Mouse (Mus musculus) spleen, adult 18-20 months (tissue): Measurements from ENCODE around the gene Tssk1.

Experiments
- DNase-seq, 2 experiments: peaks; one replicate each; pipeline ENCODE4 v3.0.0; 2022; ENCODE audit warnings: mixed read lengths in 2 of 2

The Tssk1 gene

DNA sequence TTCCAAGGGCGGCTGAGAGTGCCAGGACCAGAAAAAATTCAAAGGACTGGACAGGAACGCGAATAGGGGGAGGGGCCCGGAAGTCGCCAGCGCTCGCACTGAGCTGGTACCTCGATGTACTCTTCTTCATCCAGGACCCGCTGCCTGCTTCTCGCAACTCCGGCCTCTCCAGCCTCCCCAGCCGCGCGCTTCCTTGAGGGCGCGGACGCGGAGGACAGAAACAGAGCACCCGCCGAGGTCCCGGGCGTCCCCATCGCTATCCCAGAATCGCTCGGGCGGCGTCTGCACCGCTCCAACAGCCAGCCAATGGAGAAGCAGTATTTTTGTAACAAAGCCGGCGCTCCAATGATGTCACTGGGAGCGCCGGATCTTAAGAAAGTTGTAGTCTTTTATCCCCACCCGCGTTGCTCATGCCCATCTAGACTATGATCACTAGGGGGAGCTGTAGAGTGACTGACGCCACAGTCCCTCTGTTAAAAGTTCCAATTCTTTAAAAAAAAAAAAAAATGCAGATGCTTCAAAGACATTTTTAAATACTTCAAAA, 17.1 kb downstream of the Tssk1 start, which contains the start of gene Ess2:
Gene Ess2 (minus strand): TSS at position 297 of the 544 bp plus-strand sequence.
- DNase-seq = peak; percentile 76 to 79

DNA sequence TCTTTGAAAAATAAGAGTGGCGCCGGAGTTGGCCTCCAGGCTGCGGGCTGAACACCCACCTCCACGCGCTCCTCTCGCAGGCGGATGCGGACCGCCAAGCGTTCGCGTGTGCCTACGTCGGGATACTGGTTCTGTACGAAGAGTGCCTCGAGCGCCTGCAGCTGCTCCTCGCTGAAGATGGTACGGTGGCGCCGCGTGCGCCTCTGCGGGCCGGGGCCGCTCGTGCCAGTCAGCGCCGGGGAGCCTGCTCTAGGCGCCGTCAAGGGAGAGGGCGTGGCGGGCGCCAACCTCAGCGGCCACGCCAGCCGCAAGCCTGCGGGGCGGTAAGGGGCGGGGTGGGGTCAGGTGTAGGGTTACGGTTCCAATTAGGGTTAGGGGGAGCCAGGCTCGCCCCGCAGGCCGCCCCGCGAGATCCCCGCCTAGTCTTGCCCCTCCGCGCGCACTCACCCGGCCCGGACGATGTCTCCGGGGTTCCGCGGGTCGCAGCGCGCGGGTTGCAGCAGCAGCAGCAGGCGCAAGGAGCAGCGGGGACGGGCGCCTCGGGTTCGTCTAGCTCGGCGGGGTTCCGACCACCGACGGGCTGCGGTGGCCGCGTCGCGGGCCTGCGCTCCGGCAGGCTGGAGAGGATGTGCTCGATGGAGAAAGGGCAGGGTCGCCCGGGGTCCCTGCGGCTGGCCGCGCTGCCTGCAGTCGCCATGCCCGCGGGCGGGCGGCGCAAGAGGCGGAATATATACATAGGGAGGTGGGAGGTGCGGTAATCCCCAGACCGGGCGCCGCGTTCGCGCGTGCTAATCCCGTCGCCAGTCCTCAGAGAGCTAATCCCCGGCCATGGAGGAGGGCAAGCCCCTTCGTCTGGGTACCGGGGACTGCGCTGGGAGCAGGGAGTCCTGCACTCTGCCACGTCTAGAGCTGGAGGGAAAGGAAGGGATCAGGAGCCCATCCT, 20.6 kb downstream of the Tssk1 start, which contains the start of gene Gsc2:
Gene Gsc2 (minus strand): TSS at position 753 of the 943 bp plus-strand sequence.
- DNase-seq = no peak

DNA sequence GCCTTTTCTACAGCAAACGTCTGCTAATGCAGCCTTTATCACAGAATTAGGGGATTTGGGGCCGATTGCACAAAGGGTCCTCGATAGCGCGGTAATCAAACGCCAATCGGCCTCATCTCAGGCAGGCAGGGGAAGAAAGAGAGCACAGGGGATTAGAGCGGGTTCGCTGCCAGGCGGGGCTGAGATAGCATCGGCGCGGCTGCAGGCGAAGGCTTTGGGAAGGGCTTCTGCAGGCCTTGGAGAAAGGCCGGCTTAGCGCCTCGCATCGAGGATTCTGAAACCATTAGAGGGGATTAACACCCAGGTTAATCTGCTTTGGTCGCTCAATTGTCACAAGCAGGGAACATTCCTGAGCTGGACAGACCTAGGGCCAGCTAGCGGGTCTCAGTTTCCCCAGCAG, 26.6 kb downstream of the Tssk1 start:
- DNase-seq = no peak

GRCm38 (mm10) chr16:17921325-17922162, 27.5 kb downstream of the Tssk1 start:
- peak; percentile 87 to 91 for DNase-seq

GRCm38 (mm10) chr16:17922163-17922538, 28.1 kb downstream of the Tssk1 start:
- no peak for DNase-seq

- peak; percentile 39 to 53 for DNase-seq
These were observed 33.5 kb downstream of the Tssk1 start for GRCm38 (mm10) chr16:17927351-17928082.

DNA sequence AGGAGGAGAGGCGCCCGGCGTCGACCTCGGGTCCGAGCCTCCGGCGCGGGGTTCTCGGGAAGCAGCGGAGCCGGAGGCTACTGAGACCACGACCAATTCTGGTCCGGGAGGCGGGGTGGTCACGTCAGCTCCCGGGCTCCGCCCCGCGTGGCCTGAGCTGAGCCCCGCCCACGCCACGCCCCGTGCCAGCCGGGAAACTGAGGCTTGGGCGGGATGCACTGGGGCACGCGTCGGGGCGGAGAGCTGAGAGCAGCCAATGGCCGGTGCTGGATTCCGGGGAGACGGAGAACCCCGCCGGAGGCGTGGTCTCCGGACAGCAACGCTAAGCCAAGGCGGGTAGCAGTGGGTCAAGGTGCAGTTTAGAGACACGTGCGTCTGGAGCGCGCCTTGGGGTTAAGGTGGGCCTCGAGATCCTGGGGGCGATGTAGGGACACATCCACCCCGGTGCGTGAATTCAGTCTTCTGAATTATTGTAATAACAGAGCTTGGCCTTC, 34.1 kb downstream of the Tssk1 start, which contains the start of gene Slc25a1:
Gene Slc25a1 (minus strand): TSS at position 133 of the 494 bp plus-strand sequence.
- DNase-seq = peak; percentile 71 to 82

- DNase-seq = peak; percentile 62 to 72
These were observed 34.6 kb downstream of the Tssk1 start for GRCm38 (mm10) chr16:17928627-17929104.

DNA sequence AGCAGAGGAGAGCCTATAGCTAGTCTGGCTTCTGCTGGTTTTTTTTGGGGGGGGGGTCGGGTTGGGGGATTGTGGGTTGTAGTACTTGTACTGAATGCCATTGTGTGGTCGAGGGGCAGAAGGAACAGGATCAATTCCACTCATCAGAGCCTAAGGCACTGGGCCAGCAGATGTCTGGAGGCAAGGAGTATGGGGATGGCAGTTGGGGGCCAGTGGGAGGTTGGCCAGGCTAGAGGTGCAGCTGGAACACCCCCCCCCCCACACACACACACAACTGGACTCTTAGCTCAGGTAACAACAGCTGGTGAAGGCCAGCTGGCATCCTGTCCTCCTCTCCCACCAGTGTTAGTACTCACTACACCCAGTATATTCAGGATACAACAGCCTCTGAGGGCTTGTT, 35.2 kb downstream of the Tssk1 start:
- no peak for DNase-seq

GRCm38 (mm10) chr16:17929631-17930030, 35.6 kb downstream of the Tssk1 start:
- no peak for DNase-seq

DNA sequence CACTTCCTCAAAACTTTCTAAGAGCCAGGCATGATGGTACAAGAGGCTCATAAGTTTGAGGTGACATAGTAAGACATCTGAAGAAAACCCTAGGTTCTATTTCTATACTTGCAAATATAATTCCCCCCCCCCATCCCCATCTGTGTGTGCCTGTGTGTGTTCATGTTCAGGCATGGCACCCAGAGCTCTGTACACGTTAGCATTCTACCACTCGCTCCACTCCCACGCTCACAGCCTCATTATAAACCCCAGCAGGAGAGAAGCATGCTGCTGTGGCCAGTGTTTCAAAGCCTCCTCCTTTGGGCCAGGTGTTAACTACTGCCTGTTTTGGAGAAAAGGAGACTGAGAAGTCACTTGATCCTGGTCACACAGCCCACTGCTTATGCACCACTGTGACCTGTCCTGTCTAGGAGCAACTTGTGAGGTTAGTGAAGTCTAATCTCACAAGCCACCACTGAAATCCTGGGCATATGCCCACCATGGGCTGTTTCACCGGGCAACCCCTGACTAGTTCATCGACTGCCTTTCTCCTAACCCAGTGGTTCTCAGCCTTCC, 38.0 kb downstream of the Tssk1 start:
- no peak for DNase-seq

DNA sequence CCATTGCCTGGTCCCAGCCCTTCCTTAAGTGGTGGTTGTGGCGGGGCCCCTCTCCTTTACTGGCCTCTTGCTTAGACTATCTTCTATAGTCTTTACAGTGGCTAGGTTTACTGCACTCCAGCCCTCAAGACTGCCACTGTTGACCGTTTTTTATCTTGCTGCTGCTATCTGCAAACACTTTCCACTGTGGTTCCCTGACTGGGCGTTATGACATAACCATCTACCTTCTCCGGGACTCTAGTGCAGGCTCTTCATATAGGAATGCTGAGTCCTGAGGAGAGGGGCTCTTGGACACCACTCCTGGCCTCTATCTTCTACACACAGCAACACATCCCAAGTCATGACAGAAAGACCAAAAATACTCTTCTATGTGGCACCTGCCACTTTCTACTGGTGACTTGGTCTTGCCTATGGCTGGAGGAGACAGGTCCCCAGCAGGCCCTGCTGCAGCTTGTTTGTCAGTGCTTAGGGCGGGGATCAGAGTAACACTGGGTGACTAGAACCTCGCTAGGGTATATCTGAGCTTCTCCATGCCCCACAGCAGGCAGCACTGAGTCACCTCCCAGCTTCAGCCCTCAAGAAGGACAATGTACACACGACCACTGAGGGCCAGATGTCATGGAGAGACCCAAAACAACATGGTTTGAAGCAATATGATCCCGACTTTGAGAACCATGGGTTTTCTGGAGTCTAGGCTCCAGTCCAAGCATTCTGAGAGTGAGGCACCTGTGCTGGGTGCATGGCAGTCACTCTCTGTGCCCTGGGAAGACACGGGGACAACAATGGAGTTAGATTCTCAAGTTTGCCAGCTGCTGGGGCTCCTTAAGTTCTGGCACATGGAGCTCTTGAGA, 39.8 kb downstream of the Tssk1 start:
- DNase-seq = no peak

DNA sequence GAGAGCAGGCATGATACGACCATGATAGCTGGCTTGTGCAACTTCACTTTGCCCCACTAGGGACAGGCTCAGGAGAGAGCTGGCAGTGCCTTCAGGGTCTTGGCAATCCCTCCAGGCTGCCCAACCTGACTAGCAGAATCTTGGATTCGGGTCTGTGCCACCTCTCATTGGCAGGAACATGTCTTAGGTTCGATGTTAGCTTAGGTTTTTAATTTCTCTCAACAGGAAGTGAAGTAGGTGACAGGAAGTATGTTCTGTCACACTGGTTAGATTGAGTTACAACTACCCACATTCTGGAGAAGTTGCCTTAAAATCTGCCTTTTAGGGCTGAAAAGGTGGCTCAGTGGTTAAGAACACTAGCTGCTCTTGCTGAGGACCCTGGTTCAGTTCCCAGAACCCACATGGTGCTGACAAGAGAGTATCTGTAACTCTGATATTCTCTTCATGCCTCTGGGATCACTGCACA, 40.5 kb downstream of the Tssk1 start:
- DNase-seq = no peak

DNA sequence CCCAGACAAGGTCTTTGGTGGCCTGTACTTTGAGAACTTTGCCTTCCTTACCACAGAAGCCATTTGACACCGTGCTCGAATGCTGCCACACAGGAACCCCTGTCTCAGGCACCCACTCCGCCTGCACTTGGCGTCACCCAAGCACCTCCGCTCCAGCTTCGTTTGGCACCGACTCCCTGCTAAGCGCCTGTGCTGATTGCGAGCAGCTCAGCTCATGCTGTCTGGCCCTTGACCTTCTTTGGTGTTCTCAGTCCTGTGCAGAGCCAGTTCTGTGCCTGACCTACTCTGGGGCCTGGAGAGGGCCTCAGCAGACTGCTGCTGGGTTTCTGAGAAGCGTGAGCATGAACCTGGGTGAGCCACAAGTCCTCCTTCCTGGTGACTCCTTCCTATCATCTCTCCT, 42.8 kb downstream of the Tssk1 start:
- DNase-seq = no peak

- DNase-seq = no peak
These were observed 44.2 kb downstream of the Tssk1 start for GRCm38 (mm10) chr16:17938187-17938586.

- DNase-seq = peak; percentile 56 to 74
These were observed 44.8 kb downstream of the Tssk1 start for GRCm38 (mm10) chr16:17938821-17939220.

- no peak for DNase-seq
These were observed 45.3 kb downstream of the Tssk1 start for GRCm38 (mm10) chr16:17939255-17939751.

GRCm38 (mm10) chr16:17943466-17943865, 49.4 kb downstream of the Tssk1 start:
- DNase-seq = no peak

DNA sequence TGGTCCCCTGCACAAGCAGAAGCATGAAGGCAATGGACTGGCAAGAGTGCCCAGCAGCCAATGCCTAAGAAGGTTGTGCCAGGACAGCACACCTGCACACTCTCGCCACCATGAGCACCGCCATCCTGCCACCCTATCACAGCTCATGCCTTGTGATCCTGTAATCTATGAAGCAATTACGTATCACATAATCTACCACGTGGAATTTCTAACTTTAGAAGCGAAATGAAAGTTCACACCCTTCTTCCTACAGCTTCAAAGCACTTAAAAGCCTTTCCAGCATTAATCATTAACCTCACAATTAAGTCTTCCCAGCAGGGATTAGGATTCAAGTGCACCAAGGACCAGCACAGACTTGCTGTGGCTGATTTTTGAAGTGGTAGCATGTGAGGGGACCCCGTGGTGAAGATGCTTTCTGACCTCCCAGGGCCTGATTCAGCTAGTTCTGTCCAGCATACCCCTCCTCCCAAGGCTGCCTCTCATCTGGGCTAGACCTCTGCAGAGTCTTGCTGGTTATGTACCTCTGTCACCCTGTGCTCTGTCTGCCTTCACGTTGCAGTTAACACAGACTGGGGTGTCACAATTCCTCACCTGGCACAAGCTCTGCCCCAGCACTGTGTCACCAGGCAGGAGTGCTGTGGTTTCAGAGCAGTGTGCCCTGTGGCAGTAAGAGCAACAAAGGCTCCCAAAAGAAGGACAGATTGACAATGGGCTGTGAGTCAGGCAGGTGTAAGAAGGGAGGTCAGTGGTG, 51.2 kb downstream of the Tssk1 start:
- no peak for DNase-seq
